Mouse (Mus musculus) lung, postnatal 10 days (tissue): ENCODE results near the gene Pcdh15.

Source experiments
- DNase-seq: peaks from one replicate; pipeline ENCODE4 v3.0.0; 2021

Gene Pcdh15

GRCm38 (mm10) chr10:73823214-73823613 is 724.1 kb downstream of the Pcdh15 start:
- DNase-seq, result no peak

- DNase-seq, result no peak
Observed at GRCm38 (mm10) chr10:73826354-73826753, 727.2 kb downstream of the Pcdh15 start.

GRCm38 (mm10) chr10:73828781-73829180 is 729.6 kb downstream of the Pcdh15 start:
- DNase-seq, result no peak

- DNase-seq, result no peak
Observed at GRCm38 (mm10) chr10:73844998-73845397, 745.9 kb downstream of the Pcdh15 start.

- no peak for DNase-seq
Observed at GRCm38 (mm10) chr10:73862181-73862580, 763.0 kb downstream of the Pcdh15 start.

- DNase-seq, result no peak
Observed at GRCm38 (mm10) chr10:73878055-73878728, 779.0 kb downstream of the Pcdh15 start.

- no peak for DNase-seq
Observed at GRCm38 (mm10) chr10:73878729-73879067, 779.6 kb downstream of the Pcdh15 start.

GRCm38 (mm10) chr10:73887771-73888170 is 788.6 kb downstream of the Pcdh15 start:
- no peak for DNase-seq

- DNase-seq, result no peak
Observed at GRCm38 (mm10) chr10:73892251-73892650, 793.1 kb downstream of the Pcdh15 start.

GRCm38 (mm10) chr10:73896086-73896607 is 797.0 kb downstream of the Pcdh15 start:
- no peak for DNase-seq

GRCm38 (mm10) chr10:73899165-73899564 is 800.0 kb downstream of the Pcdh15 start:
- no peak for DNase-seq

- DNase-seq, result no peak
Observed at GRCm38 (mm10) chr10:73907626-73908025, 808.5 kb downstream of the Pcdh15 start.

- no peak for DNase-seq
Observed at GRCm38 (mm10) chr10:73908568-73908967, 809.4 kb downstream of the Pcdh15 start.

GRCm38 (mm10) chr10:73915170-73915569 is 816.0 kb downstream of the Pcdh15 start:
- no peak for DNase-seq

GRCm38 (mm10) chr10:73921579-73921978 is 822.4 kb downstream of the Pcdh15 start:
- DNase-seq, result no peak

- DNase-seq, result no peak
Observed at GRCm38 (mm10) chr10:73928672-73929071, 829.5 kb downstream of the Pcdh15 start.

- no peak for DNase-seq
Observed at GRCm38 (mm10) chr10:73929718-73930117, 830.6 kb downstream of the Pcdh15 start.

GRCm38 (mm10) chr10:73931185-73931584 is 832.0 kb downstream of the Pcdh15 start:
- DNase-seq, result no peak

GRCm38 (mm10) chr10:73931996-73932679 is 833.0 kb downstream of the Pcdh15 start:
- DNase-seq, result no peak

GRCm38 (mm10) chr10:73936121-73936520 is 837.0 kb downstream of the Pcdh15 start:
- DNase-seq, result no peak

- no peak for DNase-seq
Observed at GRCm38 (mm10) chr10:73938989-73939388, 839.8 kb downstream of the Pcdh15 start.

- DNase-seq, result no peak
Observed at GRCm38 (mm10) chr10:73947799-73948198, 848.7 kb downstream of the Pcdh15 start.

GRCm38 (mm10) chr10:73953362-73953761 is 854.2 kb downstream of the Pcdh15 start:
- no peak for DNase-seq

GRCm38 (mm10) chr10:73984057-73984456 is 884.9 kb downstream of the Pcdh15 start:
- DNase-seq, result no peak
